Mouse (Mus musculus): Measurements from ENCODE around the gene Marveld3.

DNA sequence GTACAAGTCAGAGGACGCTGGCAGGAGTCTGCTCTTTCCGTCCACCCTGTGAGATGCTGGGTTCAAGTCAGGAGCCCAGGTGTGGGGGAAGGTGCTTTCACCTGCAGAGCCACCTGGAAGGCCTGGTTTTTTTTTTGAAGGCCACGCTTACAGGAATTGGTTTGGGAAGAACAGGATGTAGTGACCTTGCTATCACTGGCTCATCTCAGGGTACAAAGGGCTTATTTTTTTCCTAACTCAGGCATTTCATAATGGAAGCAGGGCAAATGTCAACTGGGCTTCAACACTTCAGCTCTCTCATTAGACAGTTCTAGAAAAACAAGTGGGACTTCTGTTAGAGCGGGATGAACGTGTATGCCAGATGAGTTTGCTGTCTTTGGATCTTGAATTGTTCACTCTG is 42.3 kb upstream of the Marveld3 start:
- TF ChIP-seq CTCF (IDR thresholded peaks at IDR 0.05): no peak
- TF ChIP-seq EP300 (IDR thresholded peaks at IDR 0.05): no peak
